Mouse (Mus musculus) thymus, adult 2 months (tissue): ENCODE results near the gene Gast.

ENCODE experiments used
- CTCF ChIP-seq: fragments of 200-500 bp; IDR thresholded peaks from 2 replicates; pipeline ENCODE4 v1.5.1; 2012; ENCODE audit warnings: mild to moderate bottlenecking, control low read depth, low read length, moderate library complexity, borderline replicate concordance; ENCODE audit not compliant: control insufficient read depth, poor library complexity, insufficient read depth; ENCODE audit errors: extremely low read depth
- POLR2A ChIP-seq: fragments of 200-500 bp; IDR thresholded peaks from 2 replicates; pipeline ENCODE4 v1.6.1; 2012; ENCODE audit warnings: mild to moderate bottlenecking, low read length, control low read depth, moderate library complexity; ENCODE audit not compliant: control insufficient read depth, poor library complexity, insufficient read depth; ENCODE audit errors: extremely low read depth

GRCm38 (mm10) chr11:100377989-100378388 is 43.8 kb downstream of the Gast start:
- TF ChIP-seq CTCF (no peak), POLR2A (no peak)
